Mouse (Mus musculus) hindbrain, embryonic 10.5 days (tissue): Measurements from ENCODE around the gene Tdo2. TPM values are rescaled to one million over a fixed set of nuclear protein-coding genes. Genes with fewer than 3 reads are reported as not detected.

Experiments
- DNase-seq: peaks from one replicate; pipeline ENCODE4 v3.0.0-alpha.2; 2017; ENCODE audit warnings: low spot score
- H3K27ac ChIP-seq: fragments of 300-500 bp; sonication (generic); 2 replicates; pipeline ENCODE4 v1.5.1; 2016; ENCODE audit warnings: mild to moderate bottlenecking, moderate library complexity
- H3K27me3 ChIP-seq: fragments of 300-500 bp; sonication (generic); 2 replicates; pipeline ENCODE4 v1.6.1; 2016; ENCODE audit warnings: mild to moderate bottlenecking; ENCODE audit not compliant: poor library complexity, insufficient read depth, severe bottlenecking
- H3K36me3 ChIP-seq: fragments of 300-500 bp; sonication (generic); 2 replicates; pipeline ENCODE4 v1.6.1; 2016; ENCODE audit warnings: mild to moderate bottlenecking, moderate library complexity
- H3K4me1 ChIP-seq: fragments of 300-500 bp; sonication (generic); replicated peaks from 2 replicates; pipeline ENCODE4 v1.6.1; 2016; ENCODE audit warnings: mild to moderate bottlenecking
- H3K4me3 ChIP-seq: fragments of 300-500 bp; sonication (generic); 2 replicates; pipeline ENCODE4 v1.5.1; 2016; ENCODE audit warnings: mild to moderate bottlenecking, moderate library complexity
- H3K9me3 ChIP-seq: fragments of 300-500 bp; sonication (generic); 2 replicates; pipeline ENCODE4 v1.6.1; 2016; ENCODE audit warnings: mild to moderate bottlenecking, moderate library complexity
- WGBS: fragments of 180-500 bp; shearing (Covaris S2); methylation state at CpG from one replicate; pipeline ENCODE4 v1.1.7; 2016; 5-methylcytosine and 5-hydroxymethylcytosine counted together
- polyA plus RNA-seq: library from polyadenylated mRNA; unstranded; fragments of >200 nt; fragmentation: Nextera tagmentation; extraction: Ambion mirVana; gene quantifications from 2 replicates; pipeline ENCODE4 v1.2.1, GENCODE M21; 2016

Tdo2 gene
- polyA plus RNA-seq, 1 experiment from 2014 or later, result not detected

- H3K9me3 ChIP-seq, result no peaks in the 10 kb centered on the region
- peak; percentile 83 for DNase-seq
- H3K27me3 ChIP-seq, result no peaks in the 10 kb centered on the region
- 12% methylated on average over 27 of the region's 27 CpGs for WGBS
- H3K27ac ChIP-seq, result peak within 1 kb of the TSS; percentile 95
- H3K4me3 ChIP-seq, result peak within 1 kb of the TSS; percentile 81
- H3K4me1 ChIP-seq, result peaks cover 14% of the 10 kb centered on the region
- H3K36me3 ChIP-seq, result no peaks in the 10 kb centered on the region
Measured at GRCm38 (mm10) chr3:81932141-81933101, 43.6 kb downstream of the Tdo2 start, which contains the start of gene Ctso. Gene Ctso, plus strand, starts transcription at chr3:81932601.

- H3K27me3 ChIP-seq, result no peaks in the 10 kb centered on the region
- H3K27ac ChIP-seq, result 0 out of 2 replicates have a peak overlapping the region, but pooled peaks have one; percentile 53
- no peak for DNase-seq
- H3K36me3 ChIP-seq, result no peaks in the 10 kb centered on the region
- 79% methylated on average over 3 of the region's 3 CpGs for WGBS
- H3K9me3 ChIP-seq, result no peaks in the 10 kb centered on the region
- peaks cover 14% of the 10 kb centered on the region for H3K4me1 ChIP-seq
- H3K4me3 ChIP-seq, result no peak overlapping the region
Measured at GRCm38 (mm10) chr3:81931695-81932094, 44.3 kb downstream of the Tdo2 start.

- no peak overlapping the region for H3K27ac ChIP-seq
- no peaks in the 10 kb centered on the region for H3K36me3 ChIP-seq
- no peaks in the 10 kb centered on the region for H3K27me3 ChIP-seq
- peaks cover 14% of the 10 kb centered on the region for H3K4me1 ChIP-seq
- no peaks in the 10 kb centered on the region for H3K9me3 ChIP-seq
- 92% methylated on average over 1 of the region's 1 CpGs for WGBS
- DNase-seq, result no peak
- no peak overlapping the region for H3K4me3 ChIP-seq
Measured at GRCm38 (mm10) chr3:81929073-81929472, 46.9 kb downstream of the Tdo2 start.

- H3K27me3 ChIP-seq, result no peaks in the 10 kb centered on the region
Measured at GRCm38 (mm10) chr3:81926764-81927325, 49.2 kb downstream of the Tdo2 start.

GRCm38 (mm10) chr3:81925856-81926255 lies 50.1 kb downstream of the Tdo2 start:
- WGBS, result 71% methylated on average over 5 of the region's 5 CpGs

More at GRCm38 (mm10) chr3:81926764-81927325, 49.2 kb downstream of the Tdo2 start:
- 73% methylated on average over 9 of the region's 9 CpGs for WGBS
- peaks cover 11% of the 10 kb centered on the region for H3K4me1 ChIP-seq
- no peak for DNase-seq
- H3K36me3 ChIP-seq, result no peaks in the 10 kb centered on the region
- no peak overlapping the region for H3K27ac ChIP-seq
- no peaks in the 10 kb centered on the region for H3K9me3 ChIP-seq
- H3K4me3 ChIP-seq, result no peak overlapping the region

GRCm38 (mm10) chr3:81924931-81925330 lies 51.1 kb downstream of the Tdo2 start:
- H3K9me3 ChIP-seq, result no peaks in the 10 kb centered on the region
- DNase-seq, result no peak
- no peaks in the 10 kb centered on the region for H3K27me3 ChIP-seq
- no peaks in the 10 kb centered on the region for H3K36me3 ChIP-seq
- peaks cover 13% of the 10 kb centered on the region; the same call in 1 of the 2 replicates for H3K4me1 ChIP-seq
- no peak overlapping the region for H3K27ac ChIP-seq
- H3K4me3 ChIP-seq, result no peak overlapping the region
- 8% methylated on average over 1 of the region's 1 CpGs for WGBS

More at GRCm38 (mm10) chr3:81925856-81926255, 50.1 kb downstream of the Tdo2 start:
- Histone ChIP-seq H3K4me1 (peaks cover 7% of the 10 kb centered on the region; the same call in 1 of the 2 replicates), H3K4me3 (no peak overlapping the region), H3K27me3 (no peaks in the 10 kb centered on the region), H3K36me3 (no peaks in the 10 kb centered on the region), H3K9me3 (no peaks in the 10 kb centered on the region), H3K27ac (no peak overlapping the region)
- no peak for DNase-seq

GRCm38 (mm10) chr3:81922910-81923309 lies 53.1 kb downstream of the Tdo2 start:
- no peaks in the 10 kb centered on the region for H3K9me3 ChIP-seq
- no peak overlapping the region for H3K27ac ChIP-seq
- H3K36me3 ChIP-seq, result no peaks in the 10 kb centered on the region
- peaks cover 13% of the 10 kb centered on the region; the same call in 1 of the 2 replicates for H3K4me1 ChIP-seq
- WGBS, result 62% methylated on average over 4 of the region's 4 CpGs
- no peaks in the 10 kb centered on the region for H3K27me3 ChIP-seq
- no peak overlapping the region for H3K4me3 ChIP-seq
- DNase-seq, result no peak

- Histone ChIP-seq H3K4me3 (no peak overlapping the region), H3K36me3 (no peaks in the 10 kb centered on the region), H3K27me3 (no peaks in the 10 kb centered on the region), H3K9me3 (no peaks in the 10 kb centered on the region), H3K27ac (no peak overlapping the region), H3K4me1 (peaks cover 18% of the 10 kb centered on the region)
- no peak for DNase-seq
- WGBS, result 71% methylated on average over 3 of the region's 3 CpGs
Measured at GRCm38 (mm10) chr3:81919681-81920080, 56.3 kb downstream of the Tdo2 start.

- WGBS, result 87% methylated on average over 8 of the region's 8 CpGs
- no peaks in the 10 kb centered on the region for H3K36me3 ChIP-seq
- H3K27me3 ChIP-seq, result no peaks in the 10 kb centered on the region
- no peak overlapping the region; the same call in 1 of the 2 replicates for H3K27ac ChIP-seq
- no peaks in the 10 kb centered on the region for H3K9me3 ChIP-seq
- peaks cover 18% of the 10 kb centered on the region for H3K4me1 ChIP-seq
- H3K4me3 ChIP-seq, result no peak overlapping the region
- no peak for DNase-seq
Measured at GRCm38 (mm10) chr3:81918215-81918614, 57.8 kb downstream of the Tdo2 start.

GRCm38 (mm10) chr3:81917354-81917935 lies 58.6 kb downstream of the Tdo2 start:
- WGBS, result 84% methylated on average over 3 of the region's 3 CpGs

GRCm38 (mm10) chr3:81916030-81916686 lies 59.8 kb downstream of the Tdo2 start:
- Histone ChIP-seq H3K4me1 (peaks cover 18% of the 10 kb centered on the region), H3K27me3 (no peaks in the 10 kb centered on the region), H3K27ac (no peak overlapping the region; the same call in 1 of the 2 replicates), H3K4me3 (no peak overlapping the region), H3K9me3 (no peaks in the 10 kb centered on the region), H3K36me3 (no peaks in the 10 kb centered on the region)
- DNase-seq, result peak; percentile 16
- WGBS, result 69% methylated on average over 5 of the region's 5 CpGs

More at GRCm38 (mm10) chr3:81917354-81917935, 58.6 kb downstream of the Tdo2 start:
- peak overlapping the region; percentile 50; the same call in 1 of the 2 replicates for H3K27ac ChIP-seq
- no peaks in the 10 kb centered on the region for H3K9me3 ChIP-seq
- no peak overlapping the region for H3K4me3 ChIP-seq
- H3K36me3 ChIP-seq, result no peaks in the 10 kb centered on the region
- no peaks in the 10 kb centered on the region for H3K27me3 ChIP-seq
- peaks cover 13% of the 10 kb centered on the region for H3K4me1 ChIP-seq
- DNase-seq, result no peak

- WGBS, result 58% methylated on average over 6 of the region's 6 CpGs
- Histone ChIP-seq H3K27me3 (no peaks in the 10 kb centered on the region), H3K27ac (peak overlapping the region; percentile 62), H3K4me3 (no peak overlapping the region), H3K9me3 (no peaks in the 10 kb centered on the region), H3K4me1 (peaks cover 16% of the 10 kb centered on the region), H3K36me3 (no peaks in the 10 kb centered on the region)
- DNase-seq, result peak; percentile 18
Measured at GRCm38 (mm10) chr3:81910286-81911036, 65.5 kb downstream of the Tdo2 start.
